In genomic region chr5:121311576-121311975, GRCm38 (mm10) we compare ENCODE assay signal across 22 mouse cellular contexts.
"Had no signal": no experiment of that assay in that cellular context is flagged by ENCODE, and none has a peak within 500 bp of the region (broad histone marks: within the 10 kb centered on the region; RNA-seq: fewer than 3 reads in every experiment).

No protein-coding gene starts in this region.

- H3K9me3 ChIP-seq: limb, embryonic 10.5 days; limb, embryonic 13.5 days; liver, embryonic 12.5 days; liver, embryonic 15.5 days; lung, embryonic 15.5 days; midbrain, embryonic 10.5 days; neural tube, embryonic 12.5 days; neural tube, embryonic 15.5 days; stomach, embryonic 15.5 days had no signal

- H3K27ac ChIP-seq: kidney, postnatal 0 days; limb, embryonic 10.5 days; limb, embryonic 13.5 days; liver, embryonic 12.5 days; liver, embryonic 15.5 days; lung, embryonic 15.5 days; midbrain, embryonic 10.5 days; neural tube, embryonic 12.5 days; neural tube, embryonic 15.5 days; stomach, embryonic 15.5 days had no signal

- H3K9ac ChIP-seq: limb, embryonic 13.5 days; liver, embryonic 12.5 days; liver, embryonic 15.5 days; lung, embryonic 15.5 days; neural tube, embryonic 12.5 days; neural tube, embryonic 15.5 days; stomach, embryonic 15.5 days had no signal

- H3K4me1 ChIP-seq: limb, embryonic 10.5 days; limb, embryonic 13.5 days; liver, embryonic 12.5 days; liver, embryonic 15.5 days; lung, embryonic 15.5 days; midbrain, embryonic 10.5 days; neural tube, embryonic 12.5 days; neural tube, embryonic 15.5 days; stomach, embryonic 15.5 days had no signal

- H3K27me3 ChIP-seq: limb, embryonic 13.5 days; liver, embryonic 12.5 days; liver, embryonic 15.5 days; lung, embryonic 15.5 days; neural tube, embryonic 12.5 days; neural tube, embryonic 15.5 days; stomach, embryonic 15.5 days had no signal

- H3K4me2 ChIP-seq: limb, embryonic 13.5 days; liver, embryonic 12.5 days; liver, embryonic 15.5 days; lung, embryonic 15.5 days; neural tube, embryonic 12.5 days; neural tube, embryonic 15.5 days; stomach, embryonic 15.5 days had no signal

- DNase-seq: kidney, adult 2 months; kidney, postnatal 36 days; layer of hippocampus, adult 9-11 months; liver; lung, adult 18-20 months; lung, postnatal 10 days; lung, postnatal 36 days; midbrain, embryonic 14.5 days; retina, postnatal 1 day; right cerebral cortex, postnatal 25 days; spleen, adult 18-20 months; thymus, postnatal 25 days had no signal

- ATAC-seq: liver, embryonic 12.5 days had no signal

- H3K4me3 ChIP-seq: limb, embryonic 10.5 days; limb, embryonic 13.5 days; liver, embryonic 12.5 days; liver, embryonic 15.5 days; lung, embryonic 15.5 days; midbrain, embryonic 10.5 days; neural tube, embryonic 12.5 days; neural tube, embryonic 15.5 days; stomach, embryonic 15.5 days had no signal
